Mouse (Mus musculus) frontal cortex, postnatal 36 days (tissue): ENCODE data around the gene Mrpl14.
A peak's percentile ranks its signal among the peaks of the same experiment; 100 is the strongest.

Experiments used
- DNase-seq, 2 experiments: peaks; one replicate each; pipeline ENCODE4 v3.0.0; 2022; ENCODE audit warnings: low spot score in 2 of 2

The Mrpl14 gene

GRCm38 (mm10) chr17:45724574-45724921 lies 38.4 kb downstream of the Mrpl14 start:
- peak in 1 of 2 experiments; percentile 14 for DNase-seq

- DNase-seq, result no peak
Observed at GRCm38 (mm10) chr17:45726249-45726648, 40.1 kb downstream of the Mrpl14 start.

GRCm38 (mm10) chr17:45727481-45727880 lies 41.4 kb downstream of the Mrpl14 start:
- DNase-seq, result no peak

GRCm38 (mm10) chr17:45727983-45728723 lies 42.0 kb downstream of the Mrpl14 start:
- DNase-seq, result no peak

- no peak for DNase-seq
Observed at GRCm38 (mm10) chr17:45729387-45729786, 43.3 kb downstream of the Mrpl14 start.

- no peak for DNase-seq
Observed at GRCm38 (mm10) chr17:45730696-45731095, 44.6 kb downstream of the Mrpl14 start.

- DNase-seq, result peak; percentile 88 to 94
Observed at GRCm38 (mm10) chr17:45731172-45731864, 45.2 kb downstream of the Mrpl14 start.

- DNase-seq, result peak; percentile 22 to 35
Observed at GRCm38 (mm10) chr17:45733038-45733734, 47.1 kb downstream of the Mrpl14 start.

- DNase-seq, result peak; percentile 75 to 76
Observed at GRCm38 (mm10) chr17:45733735-45734301, 47.7 kb downstream of the Mrpl14 start, which contains the start of gene 1600014C23Rik. Gene 1600014C23Rik (minus strand): TSS chr17:45733844.

- DNase-seq, result no peak
Observed at GRCm38 (mm10) chr17:45734333-45734732, 48.2 kb downstream of the Mrpl14 start.

GRCm38 (mm10) chr17:45734881-45735280 lies 48.8 kb downstream of the Mrpl14 start:
- no peak for DNase-seq

GRCm38 (mm10) chr17:45735382-45736310 lies 49.5 kb downstream of the Mrpl14 start:
- peak; percentile 86 to 89 for DNase-seq

GRCm38 (mm10) chr17:45736311-45737077 lies 50.4 kb downstream of the Mrpl14 start:
- DNase-seq, result peak; percentile 86 to 90

- no peak for DNase-seq
Observed at GRCm38 (mm10) chr17:45737078-45737601, 51.0 kb downstream of the Mrpl14 start.

GRCm38 (mm10) chr17:45742371-45743147 lies 56.4 kb downstream of the Mrpl14 start:
- DNase-seq, result no peak

- DNase-seq, result no peak
Observed at GRCm38 (mm10) chr17:45745629-45746028, 59.5 kb downstream of the Mrpl14 start.

- no peak for DNase-seq
Observed at GRCm38 (mm10) chr17:45746755-45747154, 60.6 kb downstream of the Mrpl14 start.

GRCm38 (mm10) chr17:45747293-45747692 lies 61.2 kb downstream of the Mrpl14 start:
- DNase-seq, result no peak
